Mouse (Mus musculus) cortical plate, adult 2 months (tissue): ENCODE results near the gene Sbk3.

Experiments used
- CTCF ChIP-seq: fragments of 200-500 bp; IDR thresholded peaks from 2 replicates; pipeline ENCODE4 v1.5.1; 2011; ENCODE audit warnings: mild to moderate bottlenecking, control low read depth, low read length; ENCODE audit not compliant: insufficient read depth; ENCODE audit errors: extremely low read depth
- POLR2A ChIP-seq: fragments of 200-500 bp; IDR thresholded peaks from 2 replicates; pipeline ENCODE4 v1.6.1; 2011; ENCODE audit warnings: mild to moderate bottlenecking, low read length, control low read depth; ENCODE audit not compliant: insufficient read depth; ENCODE audit errors: extremely low read depth

DNA sequence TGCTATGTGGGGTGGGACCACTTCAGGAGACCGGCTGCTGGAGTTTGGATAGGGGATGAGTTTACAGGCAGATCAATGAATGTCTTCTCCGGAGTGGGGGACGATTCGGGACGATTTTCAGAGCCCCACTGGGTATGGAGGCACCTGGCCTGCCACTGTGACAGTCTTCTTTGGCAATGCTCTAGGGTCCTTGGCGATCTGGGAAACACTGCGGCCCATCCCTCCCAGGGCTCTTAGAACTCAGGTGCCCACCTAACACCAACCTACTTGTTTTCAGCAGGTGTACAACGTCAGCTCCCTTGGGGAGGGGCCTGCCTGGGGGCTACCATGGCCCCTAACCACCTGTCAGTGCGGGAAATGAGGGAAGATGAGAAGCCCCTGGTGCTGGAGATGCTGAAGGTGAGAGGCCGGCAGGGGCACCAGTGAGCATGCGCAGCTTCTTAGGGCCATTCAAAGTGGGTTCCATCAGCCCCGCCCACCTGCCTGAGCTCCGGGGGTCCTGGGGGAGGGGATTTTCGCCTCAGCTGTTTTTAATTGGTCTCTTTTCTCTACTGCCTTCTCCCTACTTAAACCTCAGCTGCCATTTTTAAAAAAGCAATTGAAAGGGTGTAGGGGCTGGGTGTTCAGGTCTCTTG is 47.9 kb downstream of the Sbk3 start:
- 0 out of 2 replicates have a peak, but pooled peaks have one; percentile 30 for TF ChIP-seq POLR2A
- TF ChIP-seq CTCF: no peak
